Mouse (Mus musculus): ENCODE measurements around the gene Nup160. TPM values are rescaled to one million over a fixed set of nuclear protein-coding genes. Genes with fewer than 3 reads are reported as not detected.

The Nup160 gene
- polyA plus RNA-seq, 1 experiment from 2014 or later, result 32.0 TPM

DNA sequence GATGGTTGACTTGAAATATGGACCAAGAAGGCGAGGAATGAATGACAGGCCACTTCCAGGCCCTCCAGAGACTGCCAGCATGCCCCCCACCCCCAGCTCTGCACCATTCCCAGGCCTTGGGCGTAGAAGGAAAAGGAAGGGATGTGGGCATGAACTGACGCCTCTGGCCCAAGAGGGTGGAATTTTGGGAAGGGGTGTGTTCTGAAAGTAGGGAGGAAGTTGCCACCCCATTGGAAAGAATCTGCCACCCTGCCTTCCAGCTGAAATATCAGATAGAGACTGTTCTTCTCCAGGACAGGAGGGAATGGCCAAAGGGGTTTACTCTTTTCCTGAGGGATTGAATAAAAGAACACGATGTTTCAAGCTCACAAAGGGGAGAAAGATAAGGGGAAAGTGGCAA is 18.4 kb upstream of the Nup160 start:
- H3K4me3 ChIP-seq (replicated peaks; ENCODE audit: low read depth, low read length), result no peak overlapping the region
- H3K36me3 ChIP-seq (ENCODE audit: control insufficient read depth, insufficient read depth, low read length), result no peaks in the 10 kb centered on the region
- no peak overlapping the region for H3K9ac ChIP-seq (replicated peaks; ENCODE audit: low read length)
- DNase-seq (no peak), ATAC-seq (ENCODE audit: low FRiP score, low TSS enrichment) (no peak)
- no peaks in the 10 kb centered on the region for H3K27me3 ChIP-seq (ENCODE audit: control insufficient read depth, insufficient read depth, low read length)
- H3K9me3 ChIP-seq (ENCODE audit: control insufficient read depth, low read length), result no peaks in the 10 kb centered on the region
- H3K4me1 ChIP-seq (ENCODE audit: control insufficient read depth, insufficient read depth, low read length), result no peaks in the 10 kb centered on the region
- no peak overlapping the region for H3K4me2 ChIP-seq (ENCODE audit: low read length)
- no peak overlapping the region for H3K27ac ChIP-seq (replicated peaks; ENCODE audit: low read depth, low read length)
- 78% methylated on average over 4 of the region's 4 CpGs for WGBS

DNA sequence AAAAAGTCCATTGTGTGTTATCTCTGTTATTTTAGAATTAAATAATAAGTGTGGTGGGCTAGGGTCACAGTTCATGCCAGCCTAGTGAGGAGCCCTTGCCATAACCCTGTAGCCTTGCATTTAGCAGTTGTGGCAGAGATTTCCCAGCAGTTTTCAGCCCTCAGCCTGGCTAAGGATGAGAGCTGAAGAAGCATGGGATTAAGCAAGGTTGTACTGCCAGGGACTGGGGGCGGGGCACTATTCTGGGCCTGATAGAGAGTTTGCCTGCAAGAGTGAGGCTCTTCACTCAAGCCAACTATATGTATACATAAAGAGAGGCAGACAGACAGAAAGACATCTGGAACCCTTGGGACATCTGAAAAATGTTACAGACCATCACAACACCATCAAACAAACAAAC is 18.0 kb upstream of the Nup160 start:
- H3K4me1 ChIP-seq (ENCODE audit: control insufficient read depth, insufficient read depth, low read length), result no peaks in the 10 kb centered on the region
- no peak overlapping the region for H3K27ac ChIP-seq (replicated peaks; ENCODE audit: low read depth, low read length)
- DNase-seq, result no peak
- ATAC-seq (ENCODE audit: low FRiP score, low TSS enrichment), result no peak
- no peaks in the 10 kb centered on the region for H3K36me3 ChIP-seq (ENCODE audit: control insufficient read depth, insufficient read depth, low read length)
- no peak overlapping the region for H3K4me3 ChIP-seq (replicated peaks; ENCODE audit: low read depth, low read length)
- no peaks in the 10 kb centered on the region for H3K27me3 ChIP-seq (ENCODE audit: control insufficient read depth, insufficient read depth, low read length)
- no peak overlapping the region for H3K9ac ChIP-seq (replicated peaks; ENCODE audit: low read length)
- WGBS, result 91% methylated on average over 1 of the region's 1 CpGs
- no peaks in the 10 kb centered on the region for H3K9me3 ChIP-seq (ENCODE audit: control insufficient read depth, low read length)
- no peak overlapping the region for H3K4me2 ChIP-seq (ENCODE audit: low read length)

GRCm38 (mm10) chr2:90659639-90660038 is 17.4 kb upstream of the Nup160 start:
- DNase-seq (no peak), ATAC-seq (ENCODE audit: low FRiP score, low TSS enrichment) (no peak)
- no peak overlapping the region for H3K4me2 ChIP-seq (ENCODE audit: low read length)
- H3K27ac ChIP-seq (replicated peaks; ENCODE audit: low read depth, low read length), result no peak overlapping the region
- H3K27me3 ChIP-seq (ENCODE audit: control insufficient read depth, insufficient read depth, low read length), result no peaks in the 10 kb centered on the region
- no peaks in the 10 kb centered on the region for H3K9me3 ChIP-seq (ENCODE audit: control insufficient read depth, low read length)
- H3K4me1 ChIP-seq (ENCODE audit: control insufficient read depth, insufficient read depth, low read length), result no peaks in the 10 kb centered on the region
- 74% methylated on average over 3 of the region's 3 CpGs for WGBS
- no peaks in the 10 kb centered on the region for H3K36me3 ChIP-seq (ENCODE audit: control insufficient read depth, insufficient read depth, low read length)
- H3K4me3 ChIP-seq (replicated peaks; ENCODE audit: low read depth, low read length), result no peak overlapping the region
- H3K9ac ChIP-seq (replicated peaks; ENCODE audit: low read length), result no peak overlapping the region

- Histone ChIP-seq H3K9ac (replicated peaks; ENCODE audit: low read length) (no peak overlapping the region), H3K27ac (replicated peaks; ENCODE audit: low read depth, low read length) (no peak overlapping the region), H3K4me3 (replicated peaks; ENCODE audit: low read depth, low read length) (no peak overlapping the region), H3K27me3 (ENCODE audit: control insufficient read depth, insufficient read depth, low read length) (no peaks in the 10 kb centered on the region), H3K4me2 (ENCODE audit: low read length) (no peak overlapping the region), H3K36me3 (ENCODE audit: control insufficient read depth, insufficient read depth, low read length) (no peaks in the 10 kb centered on the region), H3K4me1 (ENCODE audit: control insufficient read depth, insufficient read depth, low read length) (no peaks in the 10 kb centered on the region), H3K9me3 (ENCODE audit: control insufficient read depth, low read length) (no peaks in the 10 kb centered on the region)
- no peak for DNase-seq
- 86% methylated on average over 1 of the region's 1 CpGs for WGBS
- ATAC-seq (ENCODE audit: low FRiP score, low TSS enrichment), result no peak
These were observed 16.1 kb upstream of the Nup160 start for GRCm38 (mm10) chr2:90660947-90661346.

- no peak overlapping the region for H3K4me3 ChIP-seq (replicated peaks; ENCODE audit: low read depth, low read length)
- WGBS, result 56% methylated on average over 3 of the region's 3 CpGs
These were observed 15.6 kb upstream of the Nup160 start for GRCm38 (mm10) chr2:90661426-90661825.

GRCm38 (mm10) chr2:90666591-90667387 is 10.2 kb upstream of the Nup160 start:
- ATAC-seq (ENCODE audit: low FRiP score, low TSS enrichment) (no peak), DNase-seq (no peak)
- WGBS, result 76% methylated on average over 11 of the region's 11 CpGs
- H3K4me2 ChIP-seq (ENCODE audit: low read length), result no peak overlapping the region
- no peak overlapping the region for H3K4me3 ChIP-seq (replicated peaks; ENCODE audit: low read depth, low read length)
- no peaks in the 10 kb centered on the region for H3K9me3 ChIP-seq (ENCODE audit: control insufficient read depth, low read length)
- no peaks in the 10 kb centered on the region for H3K27me3 ChIP-seq (ENCODE audit: control insufficient read depth, insufficient read depth, low read length)
- H3K4me1 ChIP-seq (ENCODE audit: control insufficient read depth, insufficient read depth, low read length), result no peaks in the 10 kb centered on the region
- no peak overlapping the region for H3K9ac ChIP-seq (replicated peaks; ENCODE audit: low read length)
- no peak overlapping the region for H3K27ac ChIP-seq (replicated peaks; ENCODE audit: low read depth, low read length)
- no peaks in the 10 kb centered on the region for H3K36me3 ChIP-seq (ENCODE audit: control insufficient read depth, insufficient read depth, low read length)

More at GRCm38 (mm10) chr2:90661426-90661825, 15.6 kb upstream of the Nup160 start:
- no peak overlapping the region for H3K9ac ChIP-seq (replicated peaks; ENCODE audit: low read length)
- no peak for DNase-seq
- no peaks in the 10 kb centered on the region for H3K4me1 ChIP-seq (ENCODE audit: control insufficient read depth, insufficient read depth, low read length)
- H3K27ac ChIP-seq (replicated peaks; ENCODE audit: low read depth, low read length), result no peak overlapping the region
- ATAC-seq (ENCODE audit: low FRiP score, low TSS enrichment), result no peak
- H3K4me2 ChIP-seq (ENCODE audit: low read length), result no peak overlapping the region
- H3K9me3 ChIP-seq (ENCODE audit: control insufficient read depth, low read length), result no peaks in the 10 kb centered on the region
- no peaks in the 10 kb centered on the region for H3K27me3 ChIP-seq (ENCODE audit: control insufficient read depth, insufficient read depth, low read length)
- no peaks in the 10 kb centered on the region for H3K36me3 ChIP-seq (ENCODE audit: control insufficient read depth, insufficient read depth, low read length)

- no peak for ATAC-seq (ENCODE audit: low FRiP score, low TSS enrichment)
- H3K4me3 ChIP-seq (replicated peaks; ENCODE audit: low read depth, low read length), result no peak overlapping the region
- no peaks in the 10 kb centered on the region for H3K4me1 ChIP-seq (ENCODE audit: control insufficient read depth, insufficient read depth, low read length)
- WGBS, result 51% methylated on average over 21 of the region's 21 CpGs
- peak; percentile 30 for DNase-seq
- H3K4me2 ChIP-seq (ENCODE audit: low read length), result peak overlapping the region; percentile 17; the same call in 1 of the 2 replicates
- H3K27me3 ChIP-seq (ENCODE audit: control insufficient read depth, insufficient read depth, low read length), result no peaks in the 10 kb centered on the region
- no peak overlapping the region for H3K9ac ChIP-seq (replicated peaks; ENCODE audit: low read length)
- H3K9me3 ChIP-seq (ENCODE audit: control insufficient read depth, low read length), result no peaks in the 10 kb centered on the region
- no peak overlapping the region for H3K27ac ChIP-seq (replicated peaks; ENCODE audit: low read depth, low read length)
- no peaks in the 10 kb centered on the region for H3K36me3 ChIP-seq (ENCODE audit: control insufficient read depth, insufficient read depth, low read length)
These were observed 9.4 kb upstream of the Nup160 start for GRCm38 (mm10) chr2:90667388-90668265.

DNA sequence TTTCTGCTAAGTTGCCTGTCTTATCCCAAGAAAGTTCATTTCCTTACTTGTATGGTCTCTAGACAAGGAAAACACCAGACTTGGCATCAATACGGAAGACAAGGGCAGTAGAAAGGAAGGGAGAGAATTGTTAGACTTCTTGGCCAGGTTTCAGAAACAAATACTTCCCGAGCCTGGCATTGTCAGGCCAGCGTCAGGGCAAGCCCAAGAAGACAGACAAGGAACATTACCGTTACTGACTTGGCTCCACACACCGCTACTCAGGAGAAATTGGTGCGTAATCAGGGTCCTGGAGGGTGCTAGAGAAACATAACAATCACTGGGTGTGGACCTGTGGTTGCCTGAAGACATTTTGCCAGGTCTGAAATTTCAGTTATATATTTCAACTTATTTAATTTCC is 6.7 kb upstream of the Nup160 start:
- ATAC-seq (ENCODE audit: low FRiP score, low TSS enrichment), result no peak
- H3K9me3 ChIP-seq (ENCODE audit: control insufficient read depth, low read length), result no peaks in the 10 kb centered on the region
- H3K4me1 ChIP-seq (ENCODE audit: control insufficient read depth, insufficient read depth, low read length), result no peaks in the 10 kb centered on the region
- DNase-seq, result no peak
- no peak overlapping the region for H3K4me3 ChIP-seq (replicated peaks; ENCODE audit: low read depth, low read length)
- H3K36me3 ChIP-seq (ENCODE audit: control insufficient read depth, insufficient read depth, low read length), result no peaks in the 10 kb centered on the region
- H3K4me2 ChIP-seq (ENCODE audit: low read length), result no peak overlapping the region
- no peaks in the 10 kb centered on the region for H3K27me3 ChIP-seq (ENCODE audit: control insufficient read depth, insufficient read depth, low read length)
- H3K27ac ChIP-seq (replicated peaks; ENCODE audit: low read depth, low read length), result no peak overlapping the region
- WGBS, result 89% methylated on average over 6 of the region's 6 CpGs
- H3K9ac ChIP-seq (replicated peaks; ENCODE audit: low read length), result no peak overlapping the region
